9 mouse cellular contexts compared by ENCODE assay signal in genomic region chr13:49460692-49461414, GRCm38 (mm10). TPM values are rescaled to one million over a fixed set of nuclear protein-coding genes. Genes with fewer than 3 reads are reported as not detected.
DNase-seq lines count a peak whose midpoint lies in the region; ATAC-seq and TF ChIP-seq lines count a peak whose summit lies in the region.
"Had no signal": no experiment of that assay in that cellular context is flagged by ENCODE, and none has a peak within 500 bp of the region (broad histone marks: within the 10 kb centered on the region; RNA-seq: fewer than 3 reads in every experiment).

No protein-coding gene starts in this region.

- H3K4me2 ChIP-seq in hindbrain, embryonic 16.5 days (ENCODE audit: low read length), result no peak overlapping the region
- H3K4me2 ChIP-seq: neural tube, embryonic 12.5 days had no signal

- H3K9ac ChIP-seq in hindbrain, embryonic 16.5 days (ENCODE audit: low read depth, low read length), result no peak overlapping the region
- H3K9ac ChIP-seq: neural tube, embryonic 12.5 days had no signal

- H3K9me3 ChIP-seq in hindbrain, embryonic 16.5 days (ENCODE audit: control insufficient read depth, low read length), result no peaks in the 10 kb centered on the region
- H3K9me3 ChIP-seq in hindbrain, embryonic 10.5 days, result no peaks in the 10 kb centered on the region
- H3K9me3 ChIP-seq: neural tube, embryonic 12.5 days had no signal

- peaks cover 20% of the 10 kb centered on the region for H3K36me3 ChIP-seq in hindbrain, embryonic 16.5 days (ENCODE audit: control insufficient read depth, insufficient read depth, low read length)
- H3K36me3 ChIP-seq in hindbrain, embryonic 10.5 days, result peaks cover 77% of the 10 kb centered on the region

- H3K27ac ChIP-seq in hindbrain, embryonic 16.5 days (ENCODE audit: low read depth, low read length), result 0 out of 2 replicates have a peak overlapping the region, but pooled peaks have one; percentile 42
- no peak overlapping the region for H3K27ac ChIP-seq in hindbrain, embryonic 10.5 days
- peak overlapping the region; percentile 36; the same call in 1 of the 2 replicates for H3K27ac ChIP-seq in embryonic fibroblast, embryonic 13.5 days (ENCODE audit: insufficient read depth, low read length)
- H3K27ac ChIP-seq: neural tube, embryonic 12.5 days had no signal

- H3K4me1 ChIP-seq in hindbrain, embryonic 16.5 days (ENCODE audit: control insufficient read depth, insufficient read depth, low read depth, low read length), result no peaks in the 10 kb centered on the region
- H3K4me1 ChIP-seq in hindbrain, embryonic 10.5 days (replicated peaks), result no peaks in the 10 kb centered on the region
- H3K4me1 ChIP-seq in embryonic fibroblast, embryonic 13.5 days (ENCODE audit: control insufficient read depth, insufficient read depth, low read length), result peaks cover 5% of the 10 kb centered on the region
- H3K4me1 ChIP-seq: neural tube, embryonic 12.5 days had no signal

- no peak for TF ChIP-seq CTCF in embryonic fibroblast, embryonic 13.5 days (IDR thresholded peaks at IDR 0.05; ENCODE audit: borderline replicate concordance, insufficient read depth, low read length)

- 0 out of 2 replicates have a peak, but pooled peaks have one; percentile 63 for ATAC-seq in hindbrain, embryonic 16.5 days

- H3K27me3 ChIP-seq in hindbrain, embryonic 16.5 days (replicated peaks; ENCODE audit: control insufficient read depth, insufficient read depth, low read length), result no peaks in the 10 kb centered on the region
- H3K27me3 ChIP-seq in hindbrain, embryonic 10.5 days (ENCODE audit: insufficient read depth, poor library complexity, severe bottlenecking), result no peaks in the 10 kb centered on the region
- H3K27me3 ChIP-seq: neural tube, embryonic 12.5 days had no signal

- 78% methylated on average over 5 of the region's 5 CpGs for WGBS in hindbrain, embryonic 16.5 days
- WGBS in hindbrain, embryonic 10.5 days, result 88% methylated on average over 5 of the region's 5 CpGs

- no peak for DNase-seq in hindbrain, embryonic 10.5 days (ENCODE audit: low spot score)
- peak; percentile 77 for DNase-seq in brain, adult 2 months (ENCODE audit: low read depth, low spot score)
- DNase-seq in lung, postnatal 10 days, result peak; percentile 49
- DNase-seq in thymus, postnatal 36 days, result no peak
- no peak for DNase-seq in embryo, embryonic 10 days (ENCODE audit: low spot score)
- DNase-seq: thymus, adult 2 months had no signal

- H3K4me3 ChIP-seq in hindbrain, embryonic 16.5 days (ENCODE audit: low read length), result no peak overlapping the region
- no peak overlapping the region for H3K4me3 ChIP-seq in hindbrain, embryonic 10.5 days
- H3K4me3 ChIP-seq in embryonic fibroblast, embryonic 13.5 days (ENCODE audit: insufficient read depth, low read length), result no peak overlapping the region
- H3K4me3 ChIP-seq: neural tube, embryonic 12.5 days had no signal

- no peak for TF ChIP-seq POLR2A in embryonic fibroblast, embryonic 13.5 days (IDR thresholded peaks at IDR 0.05; ENCODE audit: low read depth, low read length)

RNA-seq across cellular contexts. Expression of gene Tes3-ps, which starts 32.3 kb away (rescaled TPM):
- 0.55 and 1.2 TPM in 2 replicates for polyA plus RNA-seq in hindbrain, embryonic 16.5 days (2015; fragmentation: Nextera tagmentation; extraction: Ambion mirVana)
- 1.1 and 1.5 TPM in 2 replicates for polyA plus RNA-seq in hindbrain, embryonic 10.5 days (2016; fragmentation: Nextera tagmentation; extraction: Ambion mirVana)
- polyA plus RNA-seq in embryonic fibroblast, embryonic 13.5 days (2011; ENCODE audit: insufficient read length, low read depth, missing spikeins), result 2.9 and 4.2 TPM in 2 replicates
- polyA plus RNA-seq: thymus, adult 2 months had no signal

RNA-seq across cellular contexts. Expression of gene Ippk, which starts 39.8 kb away (rescaled TPM):
- 13.6 and 14.3 TPM in 2 replicates for polyA plus RNA-seq in hindbrain, embryonic 16.5 days (2015; fragmentation: Nextera tagmentation; extraction: Ambion mirVana)
- polyA plus RNA-seq in hindbrain, embryonic 10.5 days (2016; fragmentation: Nextera tagmentation; extraction: Ambion mirVana), result 19.5 and 20.0 TPM in 2 replicates
- 10.4 and 10.8 TPM in 2 replicates for polyA plus RNA-seq in embryonic fibroblast, embryonic 13.5 days (2011; ENCODE audit: insufficient read length, low read depth, missing spikeins)

RNA-seq across cellular contexts. Expression of gene Ecm2, which starts 43.8 kb away (rescaled TPM):
- 2.6 and 2.7 TPM in 2 replicates for polyA plus RNA-seq in hindbrain, embryonic 16.5 days (2015; fragmentation: Nextera tagmentation; extraction: Ambion mirVana)
- 0.52 and 0.63 TPM in 2 replicates for polyA plus RNA-seq in hindbrain, embryonic 10.5 days (2016; fragmentation: Nextera tagmentation; extraction: Ambion mirVana)
- polyA plus RNA-seq in embryonic fibroblast, embryonic 13.5 days (2011; ENCODE audit: insufficient read length, low read depth, missing spikeins), result 0.55 and 1.7 TPM in 2 replicates

Comparison
In these comparisons a context has a peak if more than half of its experiments do, and no peak if none do; other contexts are left out.
1. DNase-seq: peak in brain, adult 2 months (single experiment) and lung, postnatal 10 days (single experiment); none in hindbrain, embryonic 10.5 days (single experiment), thymus, postnatal 36 days (0 of 2) and embryo, embryonic 10 days (single experiment).